Mouse (Mus musculus) kidney, postnatal 0 days (tissue): Measurements from ENCODE around the gene Ush1g. TPM values are rescaled to one million over a fixed set of nuclear protein-coding genes. Genes with fewer than 3 reads are reported as not detected.
A peak's percentile ranks its signal among the peaks of the same experiment; 100 is the strongest.

Experiments used
- ATAC-seq: fragments of 200-750 bp; cut with Nextera tagmentation; replicated peaks from 2 replicates; pipeline ENCODE4 v1.8.0; 2017; ENCODE audit warnings: low read depth, moderate number of reproducible peaks, moderate TSS enrichment, moderate library complexity; ENCODE audit not compliant: low FRiP score
- DNase-seq: peaks from one replicate; pipeline ENCODE4 v3.0.0-alpha.2; 2016; ENCODE audit warnings: low spot score
- H3K27ac ChIP-seq: fragments of 300-500 bp; sonication (generic); 2 replicates; pipeline ENCODE4 v1.5.1; 2014; ENCODE audit warnings: mild to moderate bottlenecking
- H3K27me3 ChIP-seq: fragments of 300-500 bp; sonication (generic); 2 replicates; pipeline ENCODE4 v1.6.1; 2014; ENCODE audit warnings: low read length, mixed read lengths; ENCODE audit not compliant: insufficient read depth
- H3K36me3 ChIP-seq: fragments of 300-500 bp; sonication (generic); 2 replicates; pipeline ENCODE4 v1.6.1; 2014; ENCODE audit warnings: low read length, mixed read lengths; ENCODE audit not compliant: insufficient read depth
- H3K4me1 ChIP-seq: fragments of 300-500 bp; sonication (generic); replicated peaks from 2 replicates; pipeline ENCODE4 v1.6.1; 2014; ENCODE audit warnings: antibody characterized with exemption, low read length, mixed read lengths; ENCODE audit not compliant: insufficient read depth
- H3K4me2 ChIP-seq: fragments of 300-500 bp; sonication (generic); 2 replicates; pipeline ENCODE4 v1.6.1; 2014; ENCODE audit warnings: mild to moderate bottlenecking, low read length, moderate library complexity, mixed read lengths
- H3K4me3 ChIP-seq: fragments of 300-500 bp; sonication (generic); replicated peaks from 2 replicates; pipeline ENCODE4 v1.5.1; 2014; ENCODE audit warnings: low read depth, low read length
- H3K9ac ChIP-seq: fragments of 300-500 bp; sonication (generic); 2 replicates; pipeline ENCODE4 v1.6.1; 2014; ENCODE audit warnings: low read depth, low read length
- H3K9me3 ChIP-seq: fragments of 300-500 bp; sonication (generic); replicated peaks from 2 replicates; pipeline ENCODE4 v1.6.1; 2016; ENCODE audit warnings: low read length, inconsistent platforms, mixed read lengths
- CTCF ChIP-seq: IDR thresholded peaks from 2 replicates; pipeline ENCODE4 v1.5.1; 2016; ENCODE audit warnings: antibody characterized with exemption, low read depth, mild to moderate bottlenecking, moderate library complexity
- WGBS: fragments of 180-500 bp; shearing (Covaris S2); extraction: QIAGEN DNeasy Blood & Tissue Kit; methylation state at CpG from one replicate; pipeline ENCODE4 v1.1.7; 2014; 5-methylcytosine and 5-hydroxymethylcytosine counted together
- polyA plus RNA-seq: library from polyadenylated mRNA; unstranded; fragments of >200 nt; fragmentation: Nextera tagmentation; extraction: Ambion mirVana; gene quantifications from 2 replicates; pipeline ENCODE4 v1.2.1, GENCODE M21; 2015

The Ush1g gene
- polyA plus RNA-seq, 1 experiment from 2014 or later = not detected

DNA sequence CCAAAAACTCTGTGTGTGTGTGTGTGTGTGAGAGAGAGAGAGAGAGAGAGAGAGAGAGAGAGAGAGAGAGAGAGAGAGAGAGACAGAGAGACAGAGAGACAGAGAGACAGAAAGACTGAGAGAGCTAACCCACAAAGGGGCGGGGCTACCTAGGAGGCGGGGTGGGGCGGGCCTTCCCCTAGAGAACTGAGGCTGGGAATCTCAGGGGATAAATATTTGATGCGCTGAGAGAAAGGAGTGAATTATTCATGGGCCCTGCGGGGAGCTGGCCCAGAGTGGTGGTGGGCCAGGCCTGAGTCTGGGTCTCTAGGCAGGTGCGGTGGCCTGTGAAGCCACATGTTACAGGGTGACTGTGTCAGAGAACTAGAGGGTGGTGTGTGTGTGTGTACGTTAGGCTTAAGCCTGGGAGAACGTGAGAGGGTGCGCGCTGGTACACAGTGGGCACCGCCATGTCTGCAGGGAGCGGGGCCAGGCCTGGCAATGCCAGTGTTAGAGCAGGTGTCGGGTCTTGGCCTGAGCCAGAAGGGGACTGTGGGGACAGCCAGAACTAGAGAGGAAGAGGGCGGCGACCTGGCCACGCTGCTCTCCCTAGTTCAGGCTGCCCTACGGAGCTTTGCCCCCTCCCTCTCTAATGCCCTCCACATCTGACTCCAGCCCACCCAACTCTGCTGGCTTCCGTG lies 2.0 kb downstream of the Ush1g start:
- H3K9me3 ChIP-seq = no peaks in the 10 kb centered on the region
- H3K4me3 ChIP-seq = no peak overlapping the region
- DNase-seq (no peak), ATAC-seq (no peak)
- no peak overlapping the region for H3K4me2 ChIP-seq
- TF ChIP-seq CTCF = no peak
- no peaks in the 10 kb centered on the region for H3K36me3 ChIP-seq
- no peak overlapping the region for H3K27ac ChIP-seq
- no peaks in the 10 kb centered on the region; the same call in 1 of the 2 replicates for H3K4me1 ChIP-seq
- H3K27me3 ChIP-seq = peaks cover 92% of the 10 kb centered on the region
- WGBS = 8% methylated on average over 18 of the region's 18 CpGs
- H3K9ac ChIP-seq = no peak overlapping the region

DNA sequence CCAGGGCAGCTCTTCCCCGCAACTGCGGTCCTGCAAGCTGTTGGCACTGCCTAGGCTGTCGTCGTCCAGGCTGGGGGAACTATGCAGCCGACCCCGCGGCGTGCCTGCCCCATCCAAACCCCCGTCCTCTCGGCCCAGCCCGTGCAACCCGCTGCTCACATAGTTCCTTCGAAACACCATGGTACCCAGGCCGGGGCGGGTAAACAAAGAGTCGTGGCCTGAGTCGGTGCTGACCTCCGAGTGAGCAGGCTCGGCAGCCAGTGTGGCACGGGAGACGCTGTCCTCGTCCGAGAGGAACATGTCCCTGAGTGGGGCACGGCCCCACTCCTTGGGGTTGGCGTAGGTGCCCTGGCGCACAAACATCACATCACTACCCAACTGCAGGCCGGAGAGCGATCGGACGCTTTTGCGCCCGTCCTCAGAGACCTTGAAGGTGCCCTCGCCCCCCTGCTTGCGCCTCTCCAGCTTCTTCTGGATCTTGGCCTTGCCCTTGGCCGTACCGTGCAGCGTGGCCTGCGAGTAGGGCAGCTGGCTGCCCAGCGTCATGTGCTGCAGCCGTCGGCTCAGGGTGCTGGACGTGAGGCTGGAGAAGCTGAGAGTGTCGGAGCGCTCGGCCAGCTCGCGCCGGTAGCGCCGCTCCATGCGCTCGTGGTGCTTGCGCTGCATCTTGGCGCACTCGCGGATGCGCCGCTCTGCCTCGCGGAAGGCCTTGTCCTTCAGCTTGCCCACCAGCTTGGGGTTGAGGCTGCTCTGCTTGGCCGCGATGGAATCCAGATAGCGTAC lies 3.4 kb downstream of the Ush1g start:
- 3% methylated on average over 63 of the region's 63 CpGs for WGBS
- TF ChIP-seq CTCF = no peak
- H3K27ac ChIP-seq = no peak overlapping the region
- DNase-seq (no peak), ATAC-seq (no peak)
- H3K36me3 ChIP-seq = no peaks in the 10 kb centered on the region
- H3K4me3 ChIP-seq = no peak overlapping the region
- no peak overlapping the region for H3K9ac ChIP-seq
- H3K27me3 ChIP-seq = peaks cover 86% of the 10 kb centered on the region
- H3K4me2 ChIP-seq = no peak overlapping the region
- no peaks in the 10 kb centered on the region; the same call in 1 of the 2 replicates for H3K4me1 ChIP-seq
- no peaks in the 10 kb centered on the region for H3K9me3 ChIP-seq

- no peak overlapping the region for H3K4me2 ChIP-seq
- no peaks in the 10 kb centered on the region for H3K9me3 ChIP-seq
- H3K27me3 ChIP-seq = peaks cover 75% of the 10 kb centered on the region
- no peaks in the 10 kb centered on the region; the same call in 1 of the 2 replicates for H3K4me1 ChIP-seq
- no peak overlapping the region for H3K27ac ChIP-seq
- H3K9ac ChIP-seq = no peak overlapping the region
- ATAC-seq = no peak
- no peak for TF ChIP-seq CTCF
- DNase-seq = no peak
- 65% methylated on average over 7 of the region's 7 CpGs for WGBS
- H3K4me3 ChIP-seq = no peak overlapping the region
- H3K36me3 ChIP-seq = no peaks in the 10 kb centered on the region
Observed at GRCm38 (mm10) chr11:115317204-115317603, 4.6 kb downstream of the Ush1g start.

- H3K4me2 ChIP-seq = no peak overlapping the region
- H3K36me3 ChIP-seq = no peaks in the 10 kb centered on the region
- DNase-seq (peak; percentile 44), ATAC-seq (no peak)
- H3K4me3 ChIP-seq = no peak overlapping the region
- H3K27me3 ChIP-seq = peaks cover 46% of the 10 kb centered on the region
- H3K27ac ChIP-seq = no peak overlapping the region
- WGBS = 42% methylated on average over 2 of the region's 2 CpGs
- peak; percentile 55 for TF ChIP-seq CTCF
- no peak overlapping the region for H3K9ac ChIP-seq
- H3K4me1 ChIP-seq = no peaks in the 10 kb centered on the region; the same call in 1 of the 2 replicates
- no peaks in the 10 kb centered on the region for H3K9me3 ChIP-seq
Observed at GRCm38 (mm10) chr11:115314249-115314648, 7.6 kb downstream of the Ush1g start.

- Histone ChIP-seq H3K4me1 (no peaks in the 10 kb centered on the region), H3K27me3 (no peaks in the 10 kb centered on the region), H3K9me3 (no peaks in the 10 kb centered on the region), H3K9ac (no peak overlapping the region), H3K27ac (no peak overlapping the region), H3K4me2 (no peak overlapping the region), H3K36me3 (no peaks in the 10 kb centered on the region), H3K4me3 (no peak overlapping the region)
- DNase-seq (no peak), ATAC-seq (no peak)
- 43% methylated on average over 1 of the region's 1 CpGs for WGBS
- no peak for TF ChIP-seq CTCF
Observed at GRCm38 (mm10) chr11:115308781-115309180, 13.1 kb downstream of the Ush1g start.

DNA sequence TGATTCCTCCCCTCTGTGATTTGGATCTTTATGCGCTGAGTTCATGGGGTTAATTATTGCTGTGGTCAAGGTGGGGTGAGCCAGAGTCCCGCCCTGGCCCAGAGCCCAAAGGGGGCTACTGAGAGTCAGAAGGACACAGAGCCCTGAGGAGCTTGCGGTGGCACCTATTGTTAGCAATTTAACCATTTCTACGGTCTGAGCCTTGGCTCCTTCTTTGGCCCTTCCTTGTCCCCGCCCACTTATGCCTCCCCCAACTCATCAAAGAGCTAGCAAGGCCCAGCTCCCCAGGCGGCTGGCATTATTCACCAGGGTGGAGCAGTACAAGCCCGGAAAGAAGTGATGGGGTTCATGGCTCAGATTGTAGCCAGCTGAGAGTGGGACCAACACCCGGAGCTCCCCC lies 15.0 kb downstream of the Ush1g start, which contains the start of gene Otop2:
TSS of gene Otop2 (plus strand) at position 301 of the 400 bp plus-strand sequence.
- H3K27me3 ChIP-seq = no peaks in the 10 kb centered on the region
- H3K4me1 ChIP-seq = no peaks in the 10 kb centered on the region
- no peak within 1 kb of the TSS for H3K4me3 ChIP-seq
- H3K27ac ChIP-seq = no peak within 1 kb of the TSS
- no peak for ATAC-seq
- H3K4me2 ChIP-seq = no peak within 1 kb of the TSS
- DNase-seq = no peak
- no peaks in the 10 kb centered on the region for H3K36me3 ChIP-seq
- H3K9ac ChIP-seq = no peak within 1 kb of the TSS
- WGBS = 21% methylated on average over 8 of the region's 8 CpGs
- no peak for TF ChIP-seq CTCF
- H3K9me3 ChIP-seq = no peaks in the 10 kb centered on the region
